Mouse (Mus musculus): Measurements from ENCODE around the gene Stx8. TPM values are rescaled to one million over a fixed set of nuclear protein-coding genes. Genes with fewer than 3 reads are reported as not detected.

Gene Stx8
- polyA plus RNA-seq, 2 experiments: 23.3 to 65.3 TPM

GRCm38 (mm10) chr11:68032448-68032847, 66.5 kb downstream of the Stx8 start:
- Histone ChIP-seq H3K36me3 (ENCODE audit: control insufficient read depth, insufficient read depth, low read length) (no peaks in the 10 kb centered on the region), H3K9ac (ENCODE audit: low read depth, low read length, severe bottlenecking) (no peak overlapping the region), H3K4me2 (replicated peaks; ENCODE audit: low read depth, low read length, severe bottlenecking) (no peak overlapping the region), H3K27ac (replicated peaks; ENCODE audit: low read depth, low read length) (no peak overlapping the region), H3K4me1 (ENCODE audit: control insufficient read depth, insufficient read depth, low read length) (peaks cover 11% of the 10 kb centered on the region), H3K27me3 (ENCODE audit: control insufficient read depth, insufficient read depth, low read length) (no peaks in the 10 kb centered on the region), H3K4me3 (replicated peaks; ENCODE audit: low read length) (no peak overlapping the region), H3K9me3 (ENCODE audit: control insufficient read depth, low read length) (no peaks in the 10 kb centered on the region)
- TF ChIP-seq POLR2A (IDR thresholded peaks at IDR 0.05; ENCODE audit: borderline replicate concordance, extremely low read depth, insufficient read depth, insufficient read length): no peak
- DNase-seq (ENCODE audit: low spot score): no peak
- WGBS: 78% methylated on average over 2 of the region's 2 CpGs
- no peak for ATAC-seq (ENCODE audit: low FRiP score, low read depth)

DNA sequence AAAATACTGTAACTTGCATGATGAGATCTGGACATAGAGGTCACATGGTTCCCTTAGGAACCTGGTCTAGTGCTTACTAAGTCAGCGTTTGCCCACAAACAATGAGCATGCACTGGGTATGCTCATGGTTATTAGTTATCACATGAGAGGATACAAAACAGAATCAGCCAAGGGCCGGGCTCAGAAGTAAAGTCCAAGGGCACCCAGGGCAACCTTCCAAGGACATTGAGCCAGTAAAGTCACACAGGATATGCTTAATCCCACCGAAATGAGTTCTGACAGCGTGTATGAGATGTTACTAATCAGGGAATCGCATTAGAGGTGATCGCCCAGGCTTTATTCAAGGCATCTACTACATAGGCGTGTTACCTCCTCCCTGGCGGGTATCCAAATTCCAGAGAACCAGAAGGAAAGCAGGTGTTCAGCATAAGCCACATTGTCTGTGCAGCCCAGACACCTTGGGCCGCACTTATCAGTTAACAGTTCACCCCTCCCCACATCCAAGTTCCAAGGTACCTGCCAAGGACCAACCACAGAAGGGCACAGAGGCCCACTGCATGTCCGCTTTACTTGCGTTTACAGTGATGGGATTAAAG, 67.4 kb downstream of the Stx8 start:
- Histone ChIP-seq H3K27me3 (ENCODE audit: control insufficient read depth, insufficient read depth, low read length) (no peaks in the 10 kb centered on the region), H3K9me3 (ENCODE audit: control insufficient read depth, low read length) (no peaks in the 10 kb centered on the region), H3K9ac (ENCODE audit: low read depth, low read length, severe bottlenecking) (no peak overlapping the region), H3K4me1 (ENCODE audit: control insufficient read depth, insufficient read depth, low read length) (peaks cover 11% of the 10 kb centered on the region), H3K36me3 (ENCODE audit: control insufficient read depth, insufficient read depth, low read length) (no peaks in the 10 kb centered on the region), H3K27ac (replicated peaks; ENCODE audit: low read depth, low read length) (no peak overlapping the region), H3K4me3 (replicated peaks; ENCODE audit: low read length) (no peak overlapping the region), H3K4me2 (replicated peaks; ENCODE audit: low read depth, low read length, severe bottlenecking) (no peak overlapping the region)
- DNase-seq (ENCODE audit: low spot score): no peak
- no peak for ATAC-seq (ENCODE audit: low FRiP score, low read depth)
- WGBS: 80% methylated on average over 11 of the region's 11 CpGs
- TF ChIP-seq POLR2A (IDR thresholded peaks at IDR 0.05; ENCODE audit: borderline replicate concordance, extremely low read depth, insufficient read depth, insufficient read length): no peak

GRCm38 (mm10) chr11:68034422-68034821, 68.4 kb downstream of the Stx8 start:
- Histone ChIP-seq H3K9ac (ENCODE audit: low read depth, low read length, severe bottlenecking) (no peak overlapping the region), H3K4me1 (ENCODE audit: control insufficient read depth, insufficient read depth, low read length) (peaks cover 11% of the 10 kb centered on the region), H3K9me3 (ENCODE audit: control insufficient read depth, low read length) (no peaks in the 10 kb centered on the region), H3K4me3 (replicated peaks; ENCODE audit: low read length) (no peak overlapping the region), H3K27me3 (ENCODE audit: control insufficient read depth, insufficient read depth, low read length) (no peaks in the 10 kb centered on the region), H3K27ac (replicated peaks; ENCODE audit: low read depth, low read length) (no peak overlapping the region), H3K4me2 (replicated peaks; ENCODE audit: low read depth, low read length, severe bottlenecking) (no peak overlapping the region), H3K36me3 (ENCODE audit: control insufficient read depth, insufficient read depth, low read length) (no peaks in the 10 kb centered on the region)
- no peak for ATAC-seq (ENCODE audit: low FRiP score, low read depth)
- no peak for TF ChIP-seq POLR2A (IDR thresholded peaks at IDR 0.05; ENCODE audit: borderline replicate concordance, extremely low read depth, insufficient read depth, insufficient read length)
- 90% methylated on average over 5 of the region's 5 CpGs for WGBS
- DNase-seq (ENCODE audit: low spot score): no peak

DNA sequence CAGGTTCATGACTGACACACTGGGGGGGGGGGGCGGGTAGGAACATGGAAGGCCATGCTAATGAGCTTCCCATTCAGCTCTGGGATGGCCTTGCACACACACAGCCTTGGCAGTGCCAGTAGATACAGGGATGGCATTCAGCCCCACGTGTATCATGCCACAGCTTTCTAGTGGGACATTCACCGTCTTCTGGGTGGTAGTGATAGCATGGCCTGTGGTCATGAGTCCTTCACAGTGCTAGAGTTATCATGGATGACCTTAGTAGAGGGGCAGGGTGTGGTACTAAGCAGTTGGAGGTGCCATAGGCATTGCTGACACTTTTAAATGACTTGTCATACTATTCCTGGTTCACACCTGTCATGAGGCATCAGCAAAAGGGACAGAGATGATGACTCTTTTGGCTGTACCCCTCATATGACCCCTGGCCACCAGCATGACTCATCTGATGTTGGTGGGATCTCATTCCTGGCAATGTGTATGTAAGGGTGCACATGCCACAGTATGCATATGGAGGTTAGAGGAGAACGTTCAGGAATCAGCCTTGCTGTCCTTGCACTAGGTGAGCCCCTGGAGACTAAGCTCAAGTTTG, 69.4 kb downstream of the Stx8 start:
- Histone ChIP-seq H3K9ac (ENCODE audit: low read depth, low read length, severe bottlenecking) (no peak overlapping the region), H3K27ac (replicated peaks; ENCODE audit: low read depth, low read length) (no peak overlapping the region), H3K36me3 (ENCODE audit: control insufficient read depth, insufficient read depth, low read length) (no peaks in the 10 kb centered on the region), H3K4me3 (replicated peaks; ENCODE audit: low read length) (no peak overlapping the region), H3K4me2 (replicated peaks; ENCODE audit: low read depth, low read length, severe bottlenecking) (no peak overlapping the region), H3K4me1 (ENCODE audit: control insufficient read depth, insufficient read depth, low read length) (peaks cover 11% of the 10 kb centered on the region), H3K9me3 (ENCODE audit: control insufficient read depth, low read length) (no peaks in the 10 kb centered on the region), H3K27me3 (ENCODE audit: control insufficient read depth, insufficient read depth, low read length) (no peaks in the 10 kb centered on the region)
- DNase-seq (ENCODE audit: low spot score) (no peak), ATAC-seq (ENCODE audit: low FRiP score, low read depth) (no peak)
- 87% methylated on average over 3 of the region's 4 CpGs for WGBS
- TF ChIP-seq POLR2A (IDR thresholded peaks at IDR 0.05; ENCODE audit: borderline replicate concordance, extremely low read depth, insufficient read depth, insufficient read length): no peak

GRCm38 (mm10) chr11:68036133-68036959, 70.4 kb downstream of the Stx8 start:
- 0 out of 2 replicates have a peak, but pooled peaks have one; percentile 41 for ATAC-seq (ENCODE audit: low FRiP score, low read depth)
- no peak for TF ChIP-seq POLR2A (IDR thresholded peaks at IDR 0.05; ENCODE audit: borderline replicate concordance, extremely low read depth, insufficient read depth, insufficient read length)
- H3K4me3 ChIP-seq (replicated peaks; ENCODE audit: low read length): no peak overlapping the region
- peaks cover 11% of the 10 kb centered on the region for H3K4me1 ChIP-seq (ENCODE audit: control insufficient read depth, insufficient read depth, low read length)
- peak; percentile 32 for DNase-seq (ENCODE audit: low spot score)
- H3K4me2 ChIP-seq (replicated peaks; ENCODE audit: low read depth, low read length, severe bottlenecking): no peak overlapping the region; the same call in 1 of the 2 replicates
- no peaks in the 10 kb centered on the region for H3K36me3 ChIP-seq (ENCODE audit: control insufficient read depth, insufficient read depth, low read length)
- WGBS: 45% methylated on average over 20 of the region's 20 CpGs
- H3K9ac ChIP-seq (ENCODE audit: low read depth, low read length, severe bottlenecking): no peak overlapping the region
- H3K27ac ChIP-seq (replicated peaks; ENCODE audit: low read depth, low read length): no peak overlapping the region
- no peaks in the 10 kb centered on the region for H3K27me3 ChIP-seq (ENCODE audit: control insufficient read depth, insufficient read depth, low read length)
- no peaks in the 10 kb centered on the region for H3K9me3 ChIP-seq (ENCODE audit: control insufficient read depth, low read length)
